Mouse (Mus musculus) heart, adult 9 months (tissue): Measurements from ENCODE around the gene Trpm1.
"Not testable (repeated sequence)": the region's sequence is repeated elsewhere in the genome, so short reads cannot be mapped to it uniquely, and the experiment has no call there.

Experiments used
- DNase-seq, 2 experiments: peaks; one replicate each; pipeline ENCODE4 v3.0.0; 2022; ENCODE audit warnings: low spot score in 2 of 2

Trpm1 gene

GRCm38 (mm10) chr7:64153535-64153934 lies at the start of gene Trpm1:
Trpm1 (plus strand) TSS chr7:64153835.
- no peak for DNase-seq

GRCm38 (mm10) chr7:64122131-64122715 lies 31.4 kb upstream of the Trpm1 start:
- DNase-seq, result no peak

GRCm38 (mm10) chr7:64123721-64124120 lies 29.9 kb upstream of the Trpm1 start:
- DNase-seq, result no peak

- not testable (repeated sequence) for DNase-seq
These were observed 27.6 kb upstream of the Trpm1 start for GRCm38 (mm10) chr7:64125994-64126393.

GRCm38 (mm10) chr7:64139866-64140265 lies 13.8 kb upstream of the Trpm1 start:
- no peak for DNase-seq

GRCm38 (mm10) chr7:64141301-64142032 lies 12.2 kb upstream of the Trpm1 start:
- DNase-seq, result no peak

- no peak for DNase-seq
These were observed 4.3 kb upstream of the Trpm1 start for GRCm38 (mm10) chr7:64149337-64149736.

GRCm38 (mm10) chr7:64149747-64150146 lies 3.9 kb upstream of the Trpm1 start:
- DNase-seq, result no peak

GRCm38 (mm10) chr7:64150436-64151080 lies 3.1 kb upstream of the Trpm1 start:
- no peak for DNase-seq

- no peak for DNase-seq
These were observed 1.6 kb downstream of the Trpm1 start for GRCm38 (mm10) chr7:64155226-64155625.

- DNase-seq, result peak; percentile 92 to 93
These were observed 2.1 kb downstream of the Trpm1 start for GRCm38 (mm10) chr7:64155687-64156086.

GRCm38 (mm10) chr7:64156271-64156911 lies 2.8 kb downstream of the Trpm1 start:
- peak; percentile 70 to 83 for DNase-seq

- no peak for DNase-seq
These were observed 3.5 kb downstream of the Trpm1 start for GRCm38 (mm10) chr7:64156918-64157690.

- DNase-seq, result no peak
These were observed 4.8 kb downstream of the Trpm1 start for GRCm38 (mm10) chr7:64158281-64159055.

- peak in 1 of 2 experiments; percentile 48 for DNase-seq
These were observed 5.5 kb downstream of the Trpm1 start for GRCm38 (mm10) chr7:64159056-64159542.

- peak in 1 of 2 experiments; percentile 38 for DNase-seq
These were observed 6.3 kb downstream of the Trpm1 start for GRCm38 (mm10) chr7:64159612-64160591.

- DNase-seq, result no peak
These were observed 7.3 kb downstream of the Trpm1 start for GRCm38 (mm10) chr7:64160737-64161470.

GRCm38 (mm10) chr7:64161990-64162389 lies 8.4 kb downstream of the Trpm1 start:
- DNase-seq, result no peak

GRCm38 (mm10) chr7:64163086-64163485 lies 9.5 kb downstream of the Trpm1 start:
- DNase-seq, result no peak
